In genomic region chr9:45454889-45455610, GRCm38 (mm10) we compare ENCODE assay signal across 26 mouse cellular contexts. TPM values are rescaled to one million over a fixed set of nuclear protein-coding genes. Genes with fewer than 3 reads are reported as not detected.
A peak's percentile ranks its signal among the peaks of the same experiment; 100 is the strongest.
DNase-seq lines count a peak whose midpoint lies in the region; ATAC-seq and TF ChIP-seq lines count a peak whose summit lies in the region.
"Had no signal": no experiment of that assay in that cellular context is flagged by ENCODE, and none has a peak within 500 bp of the region (broad histone marks: within the 10 kb centered on the region; RNA-seq: fewer than 3 reads in every experiment).

No protein-coding gene starts in this region.

- H3K4me2 ChIP-seq in forebrain, embryonic 14.5 days (ENCODE audit: low read length): no peak overlapping the region
- H3K4me2 ChIP-seq in forebrain, postnatal 0 days (ENCODE audit: low read depth): no peak overlapping the region
- H3K4me2 ChIP-seq in hindbrain, postnatal 0 days (ENCODE audit: low read depth, low read length): no peak overlapping the region
- H3K4me2 ChIP-seq in midbrain, postnatal 0 days (ENCODE audit: low read depth, low read length, poor library complexity, severe bottlenecking): no peak overlapping the region
- H3K4me2 ChIP-seq: embryonic facial prominence, embryonic 12.5 days; liver, embryonic 13.5 days had no signal

- intact Hi-C loops in left cerebral cortex, postnatal 4 days (cut with DNase I): no loop called here
- intact Hi-C loops in left cerebral cortex, adult 2 months (cut with DNase I): no loop called here

- no peak overlapping the region for H3K9ac ChIP-seq in forebrain, embryonic 14.5 days (ENCODE audit: low read length)
- H3K9ac ChIP-seq in forebrain, postnatal 0 days: no peak overlapping the region
- no peak overlapping the region for H3K9ac ChIP-seq in hindbrain, postnatal 0 days (replicated peaks; ENCODE audit: low read length)
- no peak overlapping the region for H3K9ac ChIP-seq in midbrain, postnatal 0 days (replicated peaks; ENCODE audit: low read length, poor library complexity, severe bottlenecking)
- H3K9ac ChIP-seq: liver, embryonic 13.5 days had no signal

- H3K9me3 ChIP-seq in forebrain, embryonic 14.5 days (replicated peaks; ENCODE audit: control insufficient read depth, low read length): no peaks in the 10 kb centered on the region
- H3K9me3 ChIP-seq in forebrain, postnatal 0 days (ENCODE audit: low read length): no peaks in the 10 kb centered on the region
- H3K9me3 ChIP-seq in hindbrain, postnatal 0 days (ENCODE audit: low read length): no peaks in the 10 kb centered on the region
- no peaks in the 10 kb centered on the region for H3K9me3 ChIP-seq in midbrain, postnatal 0 days (ENCODE audit: low read length)
- H3K9me3 ChIP-seq: embryonic facial prominence, embryonic 12.5 days; heart, embryonic 10.5 days; liver, embryonic 13.5 days had no signal

- peak; percentile 55 for DNase-seq in forebrain, embryonic 14.5 days (ENCODE audit: low spot score)
- no peak for DNase-seq in forebrain, postnatal 0 days
- peak; percentile 80 for DNase-seq in left cerebral cortex, postnatal 4 days
- no peak for DNase-seq in left cerebral cortex, adult 2 months (ENCODE audit: extremely low spot score in 1 of 2, low spot score in 2 of 2)
- peak; percentile 59 for DNase-seq in hindbrain, postnatal 0 days (ENCODE audit: low spot score)
- peak; percentile 46 for DNase-seq in midbrain, postnatal 0 days (ENCODE audit: low spot score)
- no peak for DNase-seq in urinary bladder, adult 18-20 months (ENCODE audit: low spot score in 2 of 2)
- no peak for DNase-seq in left cerebral cortex, adult 11 months (ENCODE audit: low spot score)
- DNase-seq: adrenal gland, postnatal 36 days; cerebellum, adult 11-12 months; cerebellum, postnatal 25 days; kidney, adult 9 months; kidney, postnatal 14 days; layer of hippocampus, postnatal 36 days; liver, embryonic 13.5 days; lung, adult 2 months; lung, postnatal 14 days; right cerebral cortex, postnatal 14 days; spleen, adult 18-20 months had no signal

- ATAC-seq in forebrain, embryonic 14.5 days: peak; percentile 34; the same call in 1 of the 2 replicates
- ATAC-seq in forebrain, postnatal 0 days: no peak
- 0 out of 2 replicates have a peak, but pooled peaks have one; percentile 40 for ATAC-seq in hindbrain, postnatal 0 days
- no peak for ATAC-seq in midbrain, postnatal 0 days (ENCODE audit: low FRiP score)
- ATAC-seq: intestine, embryonic 16.5 days had no signal

- TF ChIP-seq CTCF in forebrain, postnatal 0 days (IDR thresholded peaks at IDR 0.05; ENCODE audit: low read depth): no peak
- TF ChIP-seq CTCF in left cerebral cortex, adult 2 months (IDR thresholded peaks at IDR 0.05): no peak
- no peak for TF ChIP-seq CTCF in hindbrain, postnatal 0 days (IDR thresholded peaks at IDR 0.05; ENCODE audit: low read depth)
- TF ChIP-seq CTCF in midbrain, postnatal 0 days (IDR thresholded peaks at IDR 0.05): no peak

- H3K4me1 ChIP-seq in forebrain, embryonic 14.5 days (ENCODE audit: control insufficient read depth, insufficient read depth, low read length): peaks cover 10% of the 10 kb centered on the region
- H3K4me1 ChIP-seq in forebrain, postnatal 0 days (ENCODE audit: insufficient read depth): peaks cover 14% of the 10 kb centered on the region
- peaks cover 12% of the 10 kb centered on the region for H3K4me1 ChIP-seq in hindbrain, postnatal 0 days (ENCODE audit: insufficient read depth, low read length)
- no peaks in the 10 kb centered on the region for H3K4me1 ChIP-seq in midbrain, postnatal 0 days (ENCODE audit: insufficient read depth, low read length)
- H3K4me1 ChIP-seq: heart, embryonic 10.5 days; liver, embryonic 13.5 days had no signal

- H3K36me3 ChIP-seq in forebrain, embryonic 14.5 days (ENCODE audit: control insufficient read depth, insufficient read depth, low read length): 0 out of 2 replicates have a peak, but pooled peaks cover 13% of the 10 kb centered on the region
- peaks cover 16% of the 10 kb centered on the region for H3K36me3 ChIP-seq in forebrain, postnatal 0 days (ENCODE audit: insufficient read depth)
- no peaks in the 10 kb centered on the region for H3K36me3 ChIP-seq in hindbrain, postnatal 0 days (ENCODE audit: insufficient read depth, low read length)
- H3K36me3 ChIP-seq in midbrain, postnatal 0 days (ENCODE audit: insufficient read depth, low read length): peaks cover 8% of the 10 kb centered on the region; the same call in 1 of the 2 replicates
- H3K36me3 ChIP-seq: embryonic facial prominence, embryonic 12.5 days; heart, embryonic 10.5 days; liver, embryonic 13.5 days had no signal

- H3K27ac ChIP-seq in forebrain, embryonic 14.5 days (ENCODE audit: low read depth, low read length): peak overlapping the region; percentile 52
- H3K27ac ChIP-seq in forebrain, postnatal 0 days (ENCODE audit: low read depth, low read length): no peak overlapping the region
- H3K27ac ChIP-seq in left cerebral cortex, adult 2 months: no peak overlapping the region
- peak overlapping the region; percentile 42; the same call in 1 of the 2 replicates for H3K27ac ChIP-seq in hindbrain, postnatal 0 days
- no peak overlapping the region for H3K27ac ChIP-seq in midbrain, postnatal 0 days (ENCODE audit: low read depth, low read length)
- H3K27ac ChIP-seq: embryonic facial prominence, embryonic 12.5 days; heart, embryonic 10.5 days; liver, embryonic 13.5 days had no signal

- no peaks in the 10 kb centered on the region for H3K27me3 ChIP-seq in forebrain, embryonic 14.5 days (replicated peaks; ENCODE audit: control insufficient read depth, insufficient read depth, low read length)
- H3K27me3 ChIP-seq in forebrain, postnatal 0 days (ENCODE audit: insufficient read depth, low read length): no peaks in the 10 kb centered on the region
- H3K27me3 ChIP-seq in hindbrain, postnatal 0 days (ENCODE audit: insufficient read depth, low read length): no peaks in the 10 kb centered on the region
- H3K27me3 ChIP-seq in midbrain, postnatal 0 days (ENCODE audit: insufficient read depth, low read length): no peaks in the 10 kb centered on the region
- H3K27me3 ChIP-seq: embryonic facial prominence, embryonic 12.5 days; liver, embryonic 13.5 days had no signal

- 54% methylated on average over 8 of the region's 8 CpGs for WGBS in forebrain, embryonic 14.5 days
- WGBS in forebrain, postnatal 0 days: 40% methylated on average over 8 of the region's 8 CpGs
- WGBS in hindbrain, postnatal 0 days: 31% methylated on average over 8 of the region's 8 CpGs
- 39% methylated on average over 8 of the region's 8 CpGs for WGBS in midbrain, postnatal 0 days

- no peak overlapping the region for H3K4me3 ChIP-seq in forebrain, embryonic 14.5 days (ENCODE audit: low read depth, low read length)
- H3K4me3 ChIP-seq in forebrain, postnatal 0 days (ENCODE audit: low read depth, low read length): no peak overlapping the region
- H3K4me3 ChIP-seq in left cerebral cortex, adult 2 months: no peak overlapping the region
- H3K4me3 ChIP-seq in hindbrain, postnatal 0 days (ENCODE audit: low read length): no peak overlapping the region
- H3K4me3 ChIP-seq in midbrain, postnatal 0 days (ENCODE audit: low read depth, low read length): no peak overlapping the region
- H3K4me3 ChIP-seq: embryonic facial prominence, embryonic 12.5 days; heart, embryonic 10.5 days; liver, embryonic 13.5 days had no signal

RNA-seq across cellular contexts. Expression of gene Dscaml1, which starts 28.6 kb away (rescaled TPM):
- polyA plus RNA-seq in forebrain, embryonic 14.5 days (2014; fragmentation: Nextera tagmentation; extraction: Ambion mirVana): 11.3 and 15.0 TPM in 2 replicates
- 28.9 and 42.6 TPM in 2 replicates for total RNA-seq in forebrain, postnatal 0 days (2014; rRNA removed)
- 13.4 and 19.6 TPM in 2 replicates for polyA plus RNA-seq in forebrain, postnatal 0 days (2015; fragmentation: Nextera tagmentation; extraction: Ambion mirVana)
- total RNA-seq in left cerebral cortex, postnatal 4 days (2021): 10 to 100 TPM; 46.6 to 49.1 TPM
- total RNA-seq in left cerebral cortex, adult 2 months (2021): 10 to 100 TPM; 58.0 to 61.5 TPM
- total RNA-seq in hindbrain, postnatal 0 days (2014; rRNA removed): 37.5 and 47.4 TPM in 2 replicates
- polyA plus RNA-seq in hindbrain, postnatal 0 days (2015; fragmentation: Nextera tagmentation; extraction: Ambion mirVana): 10.5 and 12.4 TPM in 2 replicates
- total RNA-seq in midbrain, postnatal 0 days (2014; rRNA removed): 39.1 and 42.1 TPM in 2 replicates
- polyA plus RNA-seq in midbrain, postnatal 0 days (2015; fragmentation: Nextera tagmentation; extraction: Ambion mirVana): 14.4 and 14.6 TPM in 2 replicates
- total RNA-seq: gastrocnemius, adult 8-10 months; hematopoietic stem cell, adult 5-6 weeks; megakaryocyte progenitor cell, adult 5-6 weeks; monocyte, adult 5-6 weeks had no signal
- polyA plus RNA-seq: liver, embryonic 13.5 days had no signal

RNA-seq across cellular contexts. Expression of gene Fxyd2, which starts 55.6 kb away (rescaled TPM):
- 5.2 and 6.2 TPM in 2 replicates for polyA plus RNA-seq in forebrain, embryonic 14.5 days (2014; fragmentation: Nextera tagmentation; extraction: Ambion mirVana)
- 22.6 and 22.7 TPM in 2 replicates for total RNA-seq in forebrain, postnatal 0 days (2014; rRNA removed)
- polyA plus RNA-seq in forebrain, postnatal 0 days (2015; fragmentation: Nextera tagmentation; extraction: Ambion mirVana): 15.9 and 16.6 TPM in 2 replicates
- total RNA-seq in left cerebral cortex, postnatal 4 days (2021): 1 to 10 TPM; 6.7 to 7.0 TPM
- total RNA-seq in left cerebral cortex, adult 2 months (2021): 1 to 10 TPM; 4.8 to 6.5 TPM
- total RNA-seq in hindbrain, postnatal 0 days (2014; rRNA removed): 17.1 and 18.6 TPM in 2 replicates
- polyA plus RNA-seq in hindbrain, postnatal 0 days (2015; fragmentation: Nextera tagmentation; extraction: Ambion mirVana): 19.5 and 21.5 TPM in 2 replicates
- total RNA-seq in midbrain, postnatal 0 days (2014; rRNA removed): 36.9 and 40.8 TPM in 2 replicates
- 21.0 and 27.4 TPM in 2 replicates for polyA plus RNA-seq in midbrain, postnatal 0 days (2015; fragmentation: Nextera tagmentation; extraction: Ambion mirVana)
- total RNA-seq: hematopoietic stem cell, adult 5-6 weeks; monocyte, adult 5-6 weeks had no signal

Comparison
In these comparisons a context has a peak if more than half of its experiments do, and no peak if none do; other contexts are left out.
1. ATAC-seq: peak in forebrain, embryonic 14.5 days (single experiment) and hindbrain, postnatal 0 days (single experiment); none in forebrain, postnatal 0 days (single experiment) and midbrain, postnatal 0 days (single experiment).
2. DNase-seq: peak in forebrain, embryonic 14.5 days (single experiment), left cerebral cortex, postnatal 4 days (single experiment), hindbrain, postnatal 0 days (single experiment) and midbrain, postnatal 0 days (single experiment); none in forebrain, postnatal 0 days (single experiment), left cerebral cortex, adult 2 months (0 of 2), urinary bladder, adult 18-20 months (0 of 2) and left cerebral cortex, adult 11 months (single experiment).
3. H3K27ac ChIP-seq: peak in forebrain, embryonic 14.5 days (single experiment) and hindbrain, postnatal 0 days (single experiment); none in forebrain, postnatal 0 days (single experiment), left cerebral cortex, adult 2 months (single experiment) and midbrain, postnatal 0 days (single experiment).